10 mouse cellular contexts compared by ENCODE assay signal in the genomic region with DNA sequence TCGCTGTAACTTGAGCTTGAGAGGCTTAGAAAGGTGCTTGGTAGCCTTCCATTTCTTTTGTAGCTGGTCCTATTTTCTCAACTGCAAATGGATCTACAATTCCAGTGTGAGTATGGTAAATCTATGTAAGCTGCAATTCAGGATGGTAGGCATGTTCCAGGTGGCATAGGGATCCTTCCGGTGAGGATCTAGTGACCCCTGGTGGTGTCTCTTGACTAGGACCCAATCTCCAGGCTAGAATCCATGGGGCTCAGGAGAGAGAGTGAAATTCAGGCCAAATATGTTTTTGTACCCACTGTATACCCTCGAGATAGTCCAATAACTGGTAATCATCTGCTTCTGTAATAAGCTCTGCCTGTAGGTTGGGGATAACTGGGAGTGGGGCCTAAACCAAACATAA. TPM values are rescaled to one million over a fixed set of nuclear protein-coding genes. Genes with fewer than 3 reads are reported as not detected.
A peak's percentile ranks its signal among the peaks of the same experiment; 100 is the strongest.
DNase-seq lines count a peak whose midpoint lies in the region; ATAC-seq and TF ChIP-seq lines count a peak whose summit lies in the region.
"Had no signal": no experiment of that assay in that cellular context is flagged by ENCODE, and none has a peak within 500 bp of the region (broad histone marks: within the 10 kb centered on the region; RNA-seq: fewer than 3 reads in every experiment).

No protein-coding gene starts in this region.

- TF ChIP-seq CTCF in forebrain, postnatal 0 days (IDR thresholded peaks at IDR 0.05; ENCODE audit: low read depth), result peak; percentile 32
- peak; percentile 78 for TF ChIP-seq CTCF in layer of hippocampus, adult 2 months (conservative IDR thresholded peaks at IDR 0.05)
- TF ChIP-seq CTCF in thymus, adult 2 months (IDR thresholded peaks at IDR 0.05; ENCODE audit: borderline replicate concordance, control insufficient read depth, extremely low read depth, insufficient read depth, low read length, poor library complexity), result no peak

- no peaks in the 10 kb centered on the region for H3K27me3 ChIP-seq in forebrain, postnatal 0 days (ENCODE audit: insufficient read depth, low read length)
- H3K27me3 ChIP-seq in forebrain, embryonic 16.5 days (replicated peaks; ENCODE audit: control insufficient read depth, insufficient read depth, low read length), result no peaks in the 10 kb centered on the region
- H3K27me3 ChIP-seq in midbrain, embryonic 10.5 days (ENCODE audit: low read depth, poor library complexity, severe bottlenecking), result no peaks in the 10 kb centered on the region
- H3K27me3 ChIP-seq in midbrain, embryonic 15.5 days (replicated peaks), result no peaks in the 10 kb centered on the region
- no peaks in the 10 kb centered on the region for H3K27me3 ChIP-seq in thymus, adult 2 months (ENCODE audit: control insufficient read depth, insufficient read depth, low read length)
- H3K27me3 ChIP-seq: lung, embryonic 15.5 days had no signal

- no peak for TF ChIP-seq POLR2A in thymus, adult 2 months (IDR thresholded peaks at IDR 0.05; ENCODE audit: control insufficient read depth, extremely low read depth, insufficient read depth, low read length, poor library complexity)

- H3K9me3 ChIP-seq in forebrain, postnatal 0 days (ENCODE audit: low read length), result no peaks in the 10 kb centered on the region
- no peaks in the 10 kb centered on the region for H3K9me3 ChIP-seq in forebrain, embryonic 16.5 days (ENCODE audit: control insufficient read depth, low read length)
- no peaks in the 10 kb centered on the region for H3K9me3 ChIP-seq in midbrain, embryonic 10.5 days (replicated peaks)
- no peaks in the 10 kb centered on the region for H3K9me3 ChIP-seq in midbrain, embryonic 15.5 days
- H3K9me3 ChIP-seq: G1E; lung, embryonic 15.5 days had no signal

- no peak overlapping the region for H3K4me3 ChIP-seq in forebrain, postnatal 0 days (ENCODE audit: low read depth, low read length)
- H3K4me3 ChIP-seq in forebrain, embryonic 16.5 days (replicated peaks; ENCODE audit: low read length), result no peak overlapping the region
- H3K4me3 ChIP-seq in midbrain, embryonic 10.5 days, result no peak overlapping the region
- H3K4me3 ChIP-seq in midbrain, embryonic 15.5 days, result no peak overlapping the region
- no peak overlapping the region for H3K4me3 ChIP-seq in layer of hippocampus, adult 2 months
- no peak overlapping the region for H3K4me3 ChIP-seq in thymus, adult 2 months (ENCODE audit: control insufficient read depth, insufficient read depth, low read length)
- H3K4me3 ChIP-seq: lung, embryonic 15.5 days had no signal

- ATAC-seq in forebrain, postnatal 0 days, result no peak
- ATAC-seq in forebrain, embryonic 16.5 days, result no peak
- ATAC-seq in midbrain, embryonic 15.5 days (replicated peaks), result no peak

- no peaks in the 10 kb centered on the region for H3K4me1 ChIP-seq in forebrain, postnatal 0 days (ENCODE audit: insufficient read depth)
- no peaks in the 10 kb centered on the region for H3K4me1 ChIP-seq in forebrain, embryonic 16.5 days (replicated peaks; ENCODE audit: control insufficient read depth, insufficient read depth, low read length)
- H3K4me1 ChIP-seq in midbrain, embryonic 10.5 days, result no peaks in the 10 kb centered on the region
- no peaks in the 10 kb centered on the region for H3K4me1 ChIP-seq in midbrain, embryonic 15.5 days
- no peaks in the 10 kb centered on the region for H3K4me1 ChIP-seq in thymus, adult 2 months (replicated peaks; ENCODE audit: control insufficient read depth, insufficient read depth, low read length)
- H3K4me1 ChIP-seq: lung, embryonic 15.5 days had no signal

- no peak for DNase-seq in forebrain, postnatal 0 days
- DNase-seq in midbrain, embryonic 10.5 days (ENCODE audit: low spot score), result peak; percentile 14
- peak; percentile 41 to 45 for DNase-seq in cerebellum, postnatal 14 days
- peak in 1 of 2 experiments; percentile 27 for DNase-seq in layer of hippocampus, adult 2 months (ENCODE audit: low spot score in 2 of 2)
- no peak for DNase-seq in thymus, adult 2 months
- DNase-seq in gastrocnemius, adult 8-10 months (ENCODE audit: low spot score in 2 of 2), result no peak

- H3K36me3 ChIP-seq in forebrain, postnatal 0 days (ENCODE audit: insufficient read depth), result no peaks in the 10 kb centered on the region
- no peaks in the 10 kb centered on the region for H3K36me3 ChIP-seq in forebrain, embryonic 16.5 days (ENCODE audit: control insufficient read depth, insufficient read depth)
- no peaks in the 10 kb centered on the region for H3K36me3 ChIP-seq in midbrain, embryonic 10.5 days
- no peaks in the 10 kb centered on the region for H3K36me3 ChIP-seq in midbrain, embryonic 15.5 days (replicated peaks)
- H3K36me3 ChIP-seq in thymus, adult 2 months (ENCODE audit: control insufficient read depth, insufficient read depth, low read length), result no peaks in the 10 kb centered on the region
- H3K36me3 ChIP-seq: G1E; lung, embryonic 15.5 days had no signal

- no peak overlapping the region for H3K27ac ChIP-seq in forebrain, postnatal 0 days (ENCODE audit: low read depth, low read length)
- H3K27ac ChIP-seq in forebrain, embryonic 16.5 days (ENCODE audit: low read length), result no peak overlapping the region
- H3K27ac ChIP-seq in midbrain, embryonic 10.5 days (replicated peaks), result no peak overlapping the region
- H3K27ac ChIP-seq in midbrain, embryonic 15.5 days, result no peak overlapping the region
- no peak overlapping the region for H3K27ac ChIP-seq in layer of hippocampus, adult 2 months
- H3K27ac ChIP-seq in thymus, adult 2 months (ENCODE audit: control insufficient read depth, insufficient read depth, low read length), result no peak overlapping the region
- H3K27ac ChIP-seq: lung, embryonic 15.5 days had no signal

- WGBS in forebrain, postnatal 0 days, result 71% methylated on average over 3 of the region's 3 CpGs
- 72% methylated on average over 3 of the region's 3 CpGs for WGBS in forebrain, embryonic 16.5 days
- 69% methylated on average over 3 of the region's 3 CpGs for WGBS in midbrain, embryonic 10.5 days
- WGBS in midbrain, embryonic 15.5 days, result 66% methylated on average over 3 of the region's 3 CpGs
- WGBS in thymus, adult 2 months, result 80% methylated on average over 3 of the region's 3 CpGs

- no peak overlapping the region for H3K4me2 ChIP-seq in forebrain, postnatal 0 days (ENCODE audit: low read depth)
- no peak overlapping the region for H3K4me2 ChIP-seq in forebrain, embryonic 16.5 days (ENCODE audit: low read length)
- H3K4me2 ChIP-seq in midbrain, embryonic 15.5 days, result no peak overlapping the region
- H3K4me2 ChIP-seq: lung, embryonic 15.5 days had no signal

- H3K9ac ChIP-seq in forebrain, postnatal 0 days, result no peak overlapping the region
- H3K9ac ChIP-seq in forebrain, embryonic 16.5 days (replicated peaks; ENCODE audit: low read depth, low read length), result no peak overlapping the region
- H3K9ac ChIP-seq in midbrain, embryonic 15.5 days, result no peak overlapping the region
- H3K9ac ChIP-seq: lung, embryonic 15.5 days had no signal

RNA-seq across cellular contexts. Expression of a gene that starts 37.9 kb away (rescaled TPM):
- total RNA-seq in forebrain, postnatal 0 days (2014; rRNA removed), result 8.0 and 9.1 TPM in 2 replicates
- polyA plus RNA-seq in forebrain, postnatal 0 days (2015; fragmentation: Nextera tagmentation; extraction: Ambion mirVana), result 1.3 and 2.4 TPM in 2 replicates
- 1.4 and 1.7 TPM in 2 replicates for polyA plus RNA-seq in forebrain, embryonic 16.5 days (2015; fragmentation: Nextera tagmentation; extraction: Ambion mirVana)
- polyA plus RNA-seq in midbrain, embryonic 10.5 days (2016; fragmentation: Nextera tagmentation; extraction: Ambion mirVana), result 1.3 and 1.7 TPM in 2 replicates
- 2.5 and 2.6 TPM in 2 replicates for polyA plus RNA-seq in midbrain, embryonic 15.5 days (2015; fragmentation: Nextera tagmentation; extraction: Ambion mirVana)
- total RNA-seq in layer of hippocampus, adult 2 months (2021), result 10 to 100 TPM; 44.7 to 48.7 TPM
- polyA plus RNA-seq in thymus, adult 2 months (2012; rRNA removed), result 0.88 and 1.1 TPM in 2 replicates
- 1 to 10 TPM; 2.5 to 5.8 (median 4.0) TPM for total RNA-seq in gastrocnemius, adult 8-10 months (2022)
- polyA plus RNA-seq: G1E had no signal

Comparison
In these comparisons a context has a peak if more than half of its experiments do, and no peak if none do; other contexts are left out.
1. DNase-seq: peak in midbrain, embryonic 10.5 days (single experiment) and cerebellum, postnatal 14 days (2 of 2); none in forebrain, postnatal 0 days (single experiment), thymus, adult 2 months (single experiment) and gastrocnemius, adult 8-10 months (0 of 2).